Mouse (Mus musculus) neural tube, embryonic 11.5 days (tissue): ENCODE results near the gene Msl1. TPM values are rescaled to one million over a fixed set of nuclear protein-coding genes. Genes with fewer than 3 reads are reported as not detected.
A peak's percentile ranks its signal among the peaks of the same experiment; 100 is the strongest.

Experiments
- ATAC-seq: fragments of 200-750 bp; cut with Nextera tagmentation; 2 replicates; pipeline ENCODE4 v1.8.0; 2017; ENCODE audit warnings: moderate number of reproducible peaks, mild to moderate bottlenecking, moderate TSS enrichment, moderate library complexity; ENCODE audit not compliant: insufficient read depth, low FRiP score, low TSS enrichment
- DNase-seq: peaks from one replicate; pipeline ENCODE4 v3.0.0-alpha.2; 2015; ENCODE audit warnings: low spot score
- H3K27ac ChIP-seq: fragments of 300-500 bp; sonication (generic); 2 replicates; pipeline ENCODE4 v1.5.1; 2014; ENCODE audit warnings: low read depth, mild to moderate bottlenecking, low read length
- H3K27me3 ChIP-seq: fragments of 300-500 bp; sonication (generic); 2 replicates; pipeline ENCODE4 v1.6.1; 2014; ENCODE audit warnings: mild to moderate bottlenecking, low read length, mixed read lengths; ENCODE audit not compliant: control insufficient read depth, insufficient read depth
- H3K36me3 ChIP-seq: fragments of 300-500 bp; sonication (generic); 2 replicates; pipeline ENCODE4 v1.6.1; 2014; ENCODE audit warnings: mild to moderate bottlenecking, low read length, moderate library complexity, mixed read lengths; ENCODE audit not compliant: control insufficient read depth, insufficient read depth
- H3K4me1 ChIP-seq: fragments of 300-500 bp; sonication (generic); 2 replicates; pipeline ENCODE4 v1.6.1; 2014; ENCODE audit warnings: low read length, mixed read lengths; ENCODE audit not compliant: control insufficient read depth, insufficient read depth
- H3K4me2 ChIP-seq: fragments of 300-500 bp; sonication (generic); 2 replicates; pipeline ENCODE4 v1.6.1; 2014; ENCODE audit warnings: low read depth, mild to moderate bottlenecking, moderate library complexity
- H3K4me3 ChIP-seq: fragments of 300-500 bp; sonication (generic); 2 replicates; pipeline ENCODE4 v1.5.1; 2014; ENCODE audit warnings: low read depth, low read length
- H3K9ac ChIP-seq: fragments of 300-500 bp; sonication (generic); 2 replicates; pipeline ENCODE4 v1.6.1; 2014; ENCODE audit warnings: mild to moderate bottlenecking, low read length
- H3K9me3 ChIP-seq: fragments of 300-500 bp; sonication (generic); 2 replicates; pipeline ENCODE4 v1.6.1; 2016; ENCODE audit warnings: low read length; ENCODE audit not compliant: control insufficient read depth
- WGBS: fragments of 180-500 bp; shearing (Covaris S2); extraction: QIAGEN DNeasy Blood & Tissue Kit; methylation state at CpG from one replicate; pipeline ENCODE4 v1.1.7; 2014; 5-methylcytosine and 5-hydroxymethylcytosine counted together
- polyA plus RNA-seq: library from polyadenylated mRNA; unstranded; fragments of >200 nt; fragmentation: Nextera tagmentation; extraction: Ambion mirVana; gene quantifications from 2 replicates; pipeline ENCODE4 v1.2.1, GENCODE M21; 2014

The Msl1 gene
- polyA plus RNA-seq, result 24.1 and 24.2 TPM in 2 replicates

DNA sequence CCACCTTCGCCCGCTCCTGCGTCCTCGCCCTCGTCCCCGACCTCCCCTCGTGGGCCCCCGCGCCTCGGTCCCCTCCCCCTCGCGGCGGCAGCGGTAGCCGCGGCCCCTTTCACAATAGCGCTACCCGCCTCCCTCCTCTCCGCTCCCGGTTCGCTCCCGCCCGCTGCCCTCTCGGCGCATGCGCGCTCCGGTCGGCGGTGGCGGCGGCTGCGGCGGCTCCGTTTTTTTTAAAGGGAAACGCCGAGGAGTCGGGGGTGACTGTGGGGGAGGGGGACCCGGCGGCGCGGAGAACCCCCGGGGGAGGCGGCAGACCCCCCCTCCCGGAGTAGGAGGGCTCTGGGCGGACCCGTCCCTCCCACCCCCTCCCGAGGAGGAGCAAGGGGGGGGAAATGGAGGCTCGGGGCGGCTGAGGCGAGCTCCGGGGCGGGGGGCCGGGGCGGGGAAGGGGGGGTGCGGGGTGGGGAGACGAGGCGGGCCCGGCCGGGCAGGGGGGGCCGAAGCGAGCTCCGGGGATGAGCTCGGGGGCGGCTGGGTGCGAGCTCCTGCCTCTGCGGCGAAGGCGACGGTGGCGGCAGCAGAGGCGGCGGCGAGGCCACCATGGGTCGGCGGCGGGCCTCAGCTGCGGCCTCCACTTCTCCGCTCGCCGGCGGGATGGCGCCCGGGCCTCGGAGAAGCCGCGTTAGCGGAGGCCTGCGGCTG lies at the start of gene Msl1:
Msl1 (plus strand) TSS at position 502 of the 699 bp plus-strand sequence.
- ATAC-seq (peak; percentile 53), DNase-seq (peak; percentile 92)
- 0% methylated on average over 41 of the region's 89 CpGs for WGBS
- H3K9ac ChIP-seq, result peak within 1 kb of the TSS; percentile 99
- peaks cover 2% of the 10 kb centered on the region; the same call in 1 of the 2 replicates for H3K36me3 ChIP-seq
- no peaks in the 10 kb centered on the region for H3K27me3 ChIP-seq
- H3K4me1 ChIP-seq, result peaks cover 21% of the 10 kb centered on the region
- peak within 1 kb of the TSS; percentile 95 for H3K4me2 ChIP-seq
- peak within 1 kb of the TSS; percentile 100 for H3K4me3 ChIP-seq
- peak within 1 kb of the TSS; percentile 99 for H3K27ac ChIP-seq
- H3K9me3 ChIP-seq, result no peaks in the 10 kb centered on the region

DNA sequence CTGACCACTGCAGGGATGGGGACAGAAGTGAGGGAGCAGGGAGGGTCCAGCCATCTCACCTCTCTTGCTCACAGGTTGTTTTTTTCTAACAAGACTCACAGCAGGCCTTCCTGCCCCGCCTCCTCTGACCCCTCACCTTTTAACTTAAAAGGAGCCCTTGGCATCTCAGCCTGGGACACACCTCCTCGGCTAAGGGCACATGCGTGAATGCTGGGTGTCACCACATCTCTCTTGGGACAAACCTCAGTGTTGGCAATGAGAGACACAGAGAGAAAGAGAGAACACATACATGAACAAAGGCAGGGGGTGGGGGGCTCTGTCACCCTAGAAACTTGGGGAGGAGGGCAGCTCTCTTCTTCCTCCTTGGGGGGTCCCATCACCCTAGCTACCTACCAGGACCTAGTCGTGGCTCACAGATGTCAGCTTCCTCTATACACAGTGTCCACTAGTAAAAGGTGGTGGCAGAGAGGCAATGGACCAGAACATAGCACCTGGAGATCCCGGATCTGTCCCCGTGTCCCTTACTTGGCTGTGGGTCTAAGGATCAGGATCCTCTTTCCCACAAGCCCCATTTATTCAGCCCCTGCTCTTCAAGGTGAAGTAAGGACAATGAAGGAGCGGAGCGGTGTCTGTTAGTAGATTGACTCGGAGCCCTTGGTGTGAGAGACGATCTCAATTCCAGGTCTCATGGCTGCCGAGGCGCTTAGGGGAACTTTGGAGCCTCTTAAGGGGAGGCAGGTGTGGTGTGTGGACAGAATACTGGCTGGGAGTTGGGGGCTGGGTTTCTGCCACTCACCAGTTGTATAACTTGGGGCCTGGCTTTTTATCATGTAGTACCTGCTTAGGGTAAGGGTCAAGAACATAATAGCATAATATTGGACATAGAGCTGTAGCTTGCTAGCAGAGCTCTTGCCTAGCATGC lies 49.1 kb upstream of the Msl1 start:
- no peak for DNase-seq
- Histone ChIP-seq H3K27ac (no peak overlapping the region), H3K4me3 (no peak overlapping the region), H3K27me3 (no peaks in the 10 kb centered on the region), H3K9ac (no peak overlapping the region), H3K4me1 (peaks cover 78% of the 10 kb centered on the region), H3K4me2 (peak overlapping the region; percentile 41; the same call in 1 of the 2 replicates), H3K36me3 (no peaks in the 10 kb centered on the region), H3K9me3 (no peaks in the 10 kb centered on the region)
- no peak for ATAC-seq
- WGBS, result 48% methylated on average over 12 of the region's 12 CpGs

DNA sequence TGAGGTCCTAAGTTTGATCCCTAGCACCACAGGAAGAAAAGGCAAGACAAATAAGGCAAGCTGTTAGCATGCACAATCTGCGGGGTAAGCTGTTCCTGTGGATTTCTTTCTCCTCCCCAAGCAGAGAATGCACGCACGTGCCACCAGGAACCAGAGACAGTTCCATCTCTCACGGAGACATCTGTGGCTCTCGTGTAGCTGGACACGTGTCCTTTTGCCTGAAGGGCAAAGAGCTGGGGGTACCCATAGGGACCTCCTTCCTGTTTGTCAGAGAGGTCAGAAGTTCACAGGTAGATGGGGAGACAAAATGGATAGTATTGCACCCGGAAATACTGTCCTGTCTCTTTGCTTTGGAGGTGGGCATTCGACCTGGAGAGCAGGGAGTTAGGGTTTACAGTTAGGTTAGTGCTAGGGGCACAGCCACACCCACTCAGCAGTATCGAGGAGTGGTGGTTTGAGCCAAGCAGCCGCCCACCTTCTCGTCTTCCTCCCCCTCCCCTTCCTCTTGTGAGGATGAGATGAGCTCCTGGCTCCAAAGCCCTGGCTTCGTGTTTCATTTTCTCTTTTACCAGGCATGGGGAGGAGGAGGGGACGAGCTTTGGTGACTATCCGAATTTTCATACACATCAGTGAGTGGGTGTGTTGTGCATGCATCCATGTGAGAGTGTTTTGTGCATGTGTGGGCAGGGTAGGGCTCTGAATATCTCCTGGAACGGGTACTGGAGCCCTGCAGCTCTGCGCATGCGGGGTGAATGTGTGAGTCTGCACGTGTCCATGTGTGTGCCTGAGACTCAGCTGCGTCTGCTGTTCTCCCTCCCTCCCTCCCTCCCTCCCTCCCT lies 48.2 kb upstream of the Msl1 start:
- WGBS, result 8% methylated on average over 19 of the region's 19 CpGs
- DNase-seq, result peak; percentile 80
- Histone ChIP-seq H3K36me3 (no peaks in the 10 kb centered on the region), H3K9ac (peak overlapping the region; percentile 42), H3K4me3 (peak overlapping the region; percentile 15), H3K4me1 (peaks cover 81% of the 10 kb centered on the region), H3K4me2 (peak overlapping the region; percentile 41), H3K27ac (peak overlapping the region; percentile 68), H3K27me3 (no peaks in the 10 kb centered on the region), H3K9me3 (no peaks in the 10 kb centered on the region)
- ATAC-seq, result no peak

DNA sequence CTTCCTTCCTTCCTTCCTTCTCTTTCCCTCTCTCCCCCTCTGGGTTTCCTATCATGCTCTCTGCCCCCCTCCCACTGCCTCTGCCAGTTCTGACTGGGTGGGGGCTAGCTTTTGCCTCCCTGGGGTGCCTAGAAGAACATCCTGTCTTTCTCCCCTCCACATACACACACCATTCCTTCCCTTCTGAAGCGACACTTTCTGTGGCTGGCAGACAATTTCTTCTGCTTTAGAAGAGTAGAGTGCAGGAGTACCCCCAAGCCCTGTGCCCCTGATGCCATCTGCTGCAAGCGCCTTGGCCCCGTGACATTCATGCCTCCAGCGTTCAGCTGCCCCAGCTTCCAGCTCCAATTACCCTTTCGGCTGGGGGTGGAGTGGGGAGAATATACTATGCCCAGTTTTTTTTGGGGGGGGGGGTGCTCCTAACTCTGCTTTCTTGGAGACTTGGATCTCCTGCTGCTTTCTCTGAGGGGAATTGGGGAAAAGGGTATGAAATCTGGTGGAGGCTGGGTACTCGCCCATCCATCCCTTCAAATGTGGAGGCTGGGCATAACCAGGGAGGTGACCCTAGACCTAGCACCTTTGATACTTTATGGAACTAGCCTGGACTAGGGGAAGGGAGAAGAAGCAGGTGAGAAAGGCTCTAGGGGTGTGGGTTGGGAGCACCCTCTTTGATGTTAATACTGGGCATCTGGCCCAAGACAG lies 47.4 kb upstream of the Msl1 start:
- H3K27ac ChIP-seq, result peak overlapping the region; percentile 83
- H3K9me3 ChIP-seq, result no peaks in the 10 kb centered on the region
- peak overlapping the region; percentile 37 for H3K9ac ChIP-seq
- ATAC-seq, result no peak
- WGBS, result 29% methylated on average over 6 of the region's 6 CpGs
- no peak for DNase-seq
- no peaks in the 10 kb centered on the region for H3K36me3 ChIP-seq
- H3K4me3 ChIP-seq, result no peak overlapping the region
- no peaks in the 10 kb centered on the region for H3K27me3 ChIP-seq
- H3K4me1 ChIP-seq, result peaks cover 75% of the 10 kb centered on the region
- H3K4me2 ChIP-seq, result peak overlapping the region; percentile 14; the same call in 1 of the 2 replicates

DNA sequence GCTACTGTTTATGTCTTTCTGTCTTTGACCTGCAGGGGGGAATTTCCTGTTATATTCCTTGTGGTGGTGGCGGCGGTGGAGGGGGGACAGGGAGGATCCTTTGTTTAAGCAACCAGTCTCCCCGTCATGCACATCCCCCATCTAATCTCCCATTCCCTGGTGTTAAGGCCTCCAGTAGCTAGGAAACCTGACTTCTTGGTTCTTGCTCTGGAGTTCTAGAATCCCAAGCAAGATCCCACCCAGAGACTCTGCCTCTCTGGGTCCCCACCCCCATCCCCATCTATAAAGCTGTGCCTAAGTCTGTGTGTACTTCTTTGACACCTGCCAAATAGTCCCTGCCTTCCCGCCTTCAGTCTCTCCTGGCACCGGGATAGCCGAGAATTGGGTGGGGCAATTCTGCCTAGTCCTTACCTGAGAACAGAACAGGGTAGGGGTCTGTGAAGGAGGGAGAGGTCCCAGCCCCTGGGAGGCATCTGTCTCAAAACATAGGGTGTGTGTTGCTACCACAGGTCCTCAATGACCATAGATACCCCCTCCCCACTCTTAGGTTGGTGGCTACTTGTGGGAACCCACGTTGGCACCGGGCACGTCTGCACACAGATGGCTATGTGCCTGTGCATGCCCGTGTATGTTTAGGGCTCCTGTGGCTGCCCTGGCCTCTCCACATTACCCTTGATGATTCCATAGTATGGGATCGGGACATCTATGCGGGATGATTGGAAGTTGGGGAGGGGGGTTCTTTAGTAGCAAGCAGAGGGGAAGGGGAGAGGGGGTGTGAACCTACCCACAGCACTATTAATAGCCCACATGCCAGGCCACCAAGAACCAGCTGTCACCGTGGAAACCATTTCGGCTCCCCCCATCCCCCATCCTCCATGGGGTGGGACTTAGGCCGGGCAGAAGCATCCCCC lies 46.6 kb upstream of the Msl1 start:
- peak overlapping the region; percentile 77 for H3K27ac ChIP-seq
- 27% methylated on average over 15 of the region's 15 CpGs for WGBS
- peak overlapping the region; percentile 42 for H3K9ac ChIP-seq
- H3K36me3 ChIP-seq, result no peaks in the 10 kb centered on the region
- H3K27me3 ChIP-seq, result no peaks in the 10 kb centered on the region
- peak; percentile 48; the same call in 1 of the 2 replicates for ATAC-seq
- peaks cover 67% of the 10 kb centered on the region for H3K4me1 ChIP-seq
- H3K4me3 ChIP-seq, result no peak overlapping the region
- DNase-seq, result peak; percentile 59
- H3K9me3 ChIP-seq, result no peaks in the 10 kb centered on the region
- H3K4me2 ChIP-seq, result no peak overlapping the region

DNA sequence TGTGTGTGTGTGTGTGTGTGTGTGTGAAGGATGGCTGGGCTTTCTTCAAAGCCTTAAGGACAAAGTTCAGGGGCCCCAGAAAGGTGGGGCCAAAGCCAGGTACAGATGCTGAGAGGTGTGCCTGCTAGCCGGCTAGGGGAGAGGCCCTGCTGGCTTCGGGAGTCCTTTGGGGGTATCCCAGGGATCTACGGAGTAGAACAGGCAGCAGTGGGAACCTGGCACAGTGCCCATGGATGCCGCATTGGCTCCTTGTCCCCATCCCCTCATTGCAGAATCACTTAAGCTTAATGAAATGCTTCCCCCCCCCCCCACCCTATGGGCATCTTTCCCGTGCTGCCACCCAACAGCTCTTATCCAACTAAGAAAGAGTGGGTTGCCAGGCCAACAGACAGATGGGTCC lies 45.6 kb upstream of the Msl1 start:
- Histone ChIP-seq H3K9me3 (no peaks in the 10 kb centered on the region), H3K9ac (peak overlapping the region; percentile 42), H3K4me2 (no peak overlapping the region), H3K27ac (peak overlapping the region; percentile 77), H3K36me3 (no peaks in the 10 kb centered on the region), H3K4me3 (no peak overlapping the region), H3K4me1 (peaks cover 58% of the 10 kb centered on the region), H3K27me3 (no peaks in the 10 kb centered on the region)
- DNase-seq (no peak), ATAC-seq (no peak)
- 47% methylated on average over 5 of the region's 5 CpGs for WGBS

DNA sequence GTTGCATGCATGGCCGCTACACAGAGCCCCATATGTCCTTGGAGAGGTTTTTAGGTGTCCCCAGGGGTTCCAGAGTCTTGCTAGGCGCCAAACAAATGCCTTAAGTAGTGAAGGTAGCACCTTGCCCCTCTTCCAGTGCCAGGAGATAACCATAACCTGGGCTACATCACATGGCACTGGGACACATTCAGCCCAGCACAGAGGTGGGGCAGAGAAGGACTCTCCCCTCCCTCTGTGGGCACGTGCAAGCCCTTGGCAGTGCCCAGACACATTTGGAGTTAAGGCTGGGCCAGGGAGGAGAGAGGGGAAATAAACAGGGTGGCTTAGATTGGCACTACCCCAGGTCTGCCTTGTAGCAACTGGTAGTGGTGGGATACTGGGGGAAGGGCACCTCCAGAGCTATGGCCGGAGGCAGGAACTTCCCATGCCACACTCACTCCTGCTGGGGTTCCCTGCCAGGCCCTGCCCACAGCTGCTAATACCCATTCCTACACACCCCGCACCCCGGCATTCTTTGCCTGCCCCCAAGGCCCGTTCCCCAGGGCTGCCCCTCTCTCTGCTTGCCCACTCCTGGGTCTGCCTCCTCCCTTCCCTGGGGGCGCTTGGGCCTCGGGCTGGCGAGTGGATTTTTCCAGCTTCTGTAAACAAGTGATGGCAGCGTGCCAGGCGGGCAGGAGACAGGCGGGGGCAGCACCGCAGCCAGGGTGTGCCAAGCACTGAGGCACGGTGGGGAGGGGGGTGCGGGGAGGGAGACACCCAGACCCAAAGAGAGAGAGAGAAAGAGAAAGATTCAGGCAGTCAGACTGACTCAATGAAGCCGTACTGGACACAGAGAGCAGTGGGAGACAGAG lies 44.7 kb upstream of the Msl1 start:
- 47% methylated on average over 17 of the region's 17 CpGs for WGBS
- H3K27ac ChIP-seq, result peak overlapping the region; percentile 77
- H3K9me3 ChIP-seq, result no peaks in the 10 kb centered on the region
- 0 out of 2 replicates have a peak overlapping the region, but pooled peaks have one; percentile 7 for H3K9ac ChIP-seq
- no peak overlapping the region for H3K4me2 ChIP-seq
- ATAC-seq (peak; percentile 29; the same call in 1 of the 2 replicates), DNase-seq (no peak)
- H3K36me3 ChIP-seq, result no peaks in the 10 kb centered on the region
- H3K4me3 ChIP-seq, result no peak overlapping the region
- peaks cover 53% of the 10 kb centered on the region for H3K4me1 ChIP-seq
- H3K27me3 ChIP-seq, result no peaks in the 10 kb centered on the region
